Mouse (Mus musculus) intestine, embryonic 14.5 days (tissue): ENCODE results near the gene Slc41a3. TPM values are rescaled to one million over a fixed set of nuclear protein-coding genes. Genes with fewer than 3 reads are reported as not detected.

Experiments used
- ATAC-seq: fragments of 200-750 bp; cut with Nextera tagmentation; replicated peaks from 2 replicates; pipeline ENCODE4 v1.8.0; 2017; ENCODE audit warnings: low read depth, moderate number of reproducible peaks, moderate TSS enrichment, moderate library complexity; ENCODE audit not compliant: low FRiP score, low TSS enrichment
- DNase-seq: peaks from one replicate; pipeline ENCODE4 v3.0.0-alpha.2; 2018; ENCODE audit warnings: low spot score
- H3K27ac ChIP-seq: fragments of 300-500 bp; sonication (generic); 2 replicates; pipeline ENCODE4 v1.5.1; 2014; ENCODE audit warnings: low read depth, mild to moderate bottlenecking, control low read depth
- H3K27me3 ChIP-seq: fragments of 300-500 bp; sonication (generic); replicated peaks from 2 replicates; pipeline ENCODE4 v1.6.1; 2014; ENCODE audit warnings: low read length, control low read depth; ENCODE audit not compliant: control insufficient read depth, insufficient read depth
- H3K36me3 ChIP-seq: fragments of 300-500 bp; sonication (generic); 2 replicates; pipeline ENCODE4 v1.6.1; 2014; ENCODE audit warnings: low read length, control low read depth; ENCODE audit not compliant: control insufficient read depth, insufficient read depth
- H3K4me1 ChIP-seq: fragments of 300-500 bp; sonication (generic); replicated peaks from 2 replicates; pipeline ENCODE4 v1.6.1; 2014; ENCODE audit warnings: low read length, control low read depth, mixed read lengths; ENCODE audit not compliant: control insufficient read depth, insufficient read depth
- H3K4me2 ChIP-seq: fragments of 300-500 bp; sonication (generic); 2 replicates; pipeline ENCODE4 v1.6.1; 2014; ENCODE audit warnings: low read length
- H3K4me3 ChIP-seq: fragments of 300-500 bp; sonication (generic); 2 replicates; pipeline ENCODE4 v1.5.1; 2014; ENCODE audit warnings: low read depth, low read length, control low read depth, mixed read lengths
- H3K9ac ChIP-seq: fragments of 300-500 bp; sonication (generic); 2 replicates; pipeline ENCODE4 v1.6.1; 2014; ENCODE audit warnings: mild to moderate bottlenecking, low read length
- H3K9me3 ChIP-seq: fragments of 300-500 bp; sonication (generic); 2 replicates; pipeline ENCODE4 v1.6.1; 2016; ENCODE audit warnings: low read length, control low read depth; ENCODE audit not compliant: control insufficient read depth
- WGBS: fragments of 180-500 bp; shearing (Covaris S2); extraction: QIAGEN DNeasy Blood & Tissue Kit; methylation state at CpG from one replicate; pipeline ENCODE4 v1.1.7; 2014; 5-methylcytosine and 5-hydroxymethylcytosine counted together
- polyA plus RNA-seq: library from polyadenylated mRNA; unstranded; fragments of >200 nt; fragmentation: Nextera tagmentation; extraction: Ambion mirVana; gene quantifications from 2 replicates; pipeline ENCODE4 v1.2.1, GENCODE M21; 2014

The Slc41a3 gene
- polyA plus RNA-seq, 1 experiment from 2014 or later = 5.1 TPM

- no peaks in the 10 kb centered on the region for H3K9me3 ChIP-seq
- H3K4me3 ChIP-seq = no peak overlapping the region
- no peak for DNase-seq
- ATAC-seq = no peak
- no peak overlapping the region for H3K9ac ChIP-seq
- WGBS = 79% methylated on average over 7 of the region's 7 CpGs
- 0 out of 2 replicates have a peak, but pooled peaks cover 4% of the 10 kb centered on the region for H3K4me1 ChIP-seq
- H3K4me2 ChIP-seq = no peak overlapping the region
- no peaks in the 10 kb centered on the region for H3K36me3 ChIP-seq
- no peak overlapping the region for H3K27ac ChIP-seq
- H3K27me3 ChIP-seq = no peaks in the 10 kb centered on the region
Measured at GRCm38 (mm10) chr6:90615362-90615761, 10.8 kb downstream of the Slc41a3 start.

- ATAC-seq (no peak), DNase-seq (no peak)
- Histone ChIP-seq H3K4me2 (no peak overlapping the region), H3K27me3 (no peaks in the 10 kb centered on the region), H3K4me1 (0 out of 2 replicates have a peak, but pooled peaks cover 6% of the 10 kb centered on the region), H3K36me3 (no peaks in the 10 kb centered on the region), H3K9ac (no peak overlapping the region), H3K4me3 (no peak overlapping the region), H3K9me3 (no peaks in the 10 kb centered on the region), H3K27ac (no peak overlapping the region)
- 88% methylated on average over 6 of the region's 6 CpGs for WGBS
Measured at GRCm38 (mm10) chr6:90615991-90616390, 11.5 kb downstream of the Slc41a3 start.

GRCm38 (mm10) chr6:90616481-90616880, 12.0 kb downstream of the Slc41a3 start:
- no peak overlapping the region for H3K9ac ChIP-seq
- no peak for ATAC-seq
- no peak overlapping the region for H3K4me3 ChIP-seq
- H3K9me3 ChIP-seq = no peaks in the 10 kb centered on the region
- no peak overlapping the region for H3K4me2 ChIP-seq
- 76% methylated on average over 6 of the region's 6 CpGs for WGBS
- peaks cover 11% of the 10 kb centered on the region; the same call in 1 of the 2 replicates for H3K4me1 ChIP-seq
- no peak for DNase-seq
- H3K27me3 ChIP-seq = no peaks in the 10 kb centered on the region
- no peak overlapping the region for H3K27ac ChIP-seq
- H3K36me3 ChIP-seq = no peaks in the 10 kb centered on the region

DNA sequence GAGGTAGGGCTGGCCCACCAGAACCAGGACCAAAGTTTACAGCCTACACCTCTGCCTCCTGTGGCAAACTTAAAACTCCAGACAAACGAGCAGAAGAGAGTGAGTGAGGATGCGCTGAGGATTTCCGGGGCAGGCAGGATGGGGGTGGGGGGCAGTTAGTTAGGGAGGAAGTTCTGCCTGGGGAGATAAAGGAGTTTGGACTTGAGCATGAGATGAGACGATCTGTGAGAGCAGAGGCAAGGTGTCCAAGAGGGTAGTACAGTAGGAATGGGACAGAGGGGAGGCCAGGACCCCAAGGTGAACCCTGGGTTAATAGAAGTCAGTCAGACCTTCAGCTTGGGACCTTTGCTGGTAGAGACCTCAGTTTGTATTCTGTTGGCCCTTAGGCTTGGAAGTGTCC, 13.7 kb downstream of the Slc41a3 start:
- WGBS = 65% methylated on average over 4 of the region's 4 CpGs
- no peak overlapping the region for H3K4me2 ChIP-seq

DNA sequence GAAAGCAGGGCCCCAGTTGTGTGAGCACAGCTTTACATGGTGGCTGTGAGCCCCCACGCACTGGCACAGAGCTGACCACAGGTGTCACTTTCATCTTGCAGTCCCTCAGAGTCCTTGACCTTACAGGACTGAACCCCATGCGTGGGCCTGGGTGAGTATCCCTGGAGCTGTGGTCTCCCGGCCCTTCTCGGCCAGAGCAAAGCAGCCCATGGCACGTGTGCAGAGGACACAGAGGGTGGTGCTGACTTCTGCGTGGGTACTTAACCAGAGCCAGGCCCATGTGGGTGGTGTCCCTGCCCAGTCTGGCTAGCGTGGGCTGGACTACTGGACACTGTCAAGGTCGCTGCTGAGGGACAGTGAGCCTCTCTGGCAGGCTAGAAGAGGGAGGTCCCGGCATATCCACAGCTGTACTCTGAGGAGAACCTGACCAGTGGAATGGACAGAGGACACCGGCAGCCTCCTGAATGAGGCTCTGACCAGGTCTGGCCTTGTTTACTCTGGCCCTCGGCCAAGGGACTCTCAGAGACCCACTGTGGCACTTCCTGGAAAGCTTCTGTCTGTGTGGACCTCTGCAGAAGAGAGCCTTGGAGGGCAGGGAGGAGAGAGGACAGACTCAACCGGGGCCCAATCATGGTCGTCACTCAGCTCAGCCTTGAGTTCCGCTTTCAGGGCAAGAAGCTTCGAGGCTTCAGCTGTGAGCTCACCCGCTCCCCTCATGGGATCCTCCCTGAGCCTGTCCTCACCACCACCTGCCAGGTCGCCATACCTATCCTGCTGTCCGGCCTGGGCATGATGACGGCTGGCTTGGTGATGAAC, 14.5 kb downstream of the Slc41a3 start:
- Histone ChIP-seq H3K27me3 (no peaks in the 10 kb centered on the region), H3K4me3 (no peak overlapping the region), H3K9me3 (no peaks in the 10 kb centered on the region), H3K36me3 (no peaks in the 10 kb centered on the region), H3K9ac (no peak overlapping the region), H3K4me2 (no peak overlapping the region), H3K27ac (no peak overlapping the region), H3K4me1 (peaks cover 21% of the 10 kb centered on the region; the same call in 1 of the 2 replicates)
- ATAC-seq = no peak
- WGBS = 65% methylated on average over 19 of the region's 19 CpGs
- no peak for DNase-seq

More for the DNA sequence above, 13.7 kb downstream of the Slc41a3 start:
- no peak overlapping the region for H3K4me3 ChIP-seq
- DNase-seq = no peak
- ATAC-seq = no peak
- peaks cover 20% of the 10 kb centered on the region; the same call in 1 of the 2 replicates for H3K4me1 ChIP-seq
- H3K27me3 ChIP-seq = no peaks in the 10 kb centered on the region
- H3K27ac ChIP-seq = no peak overlapping the region
- H3K9ac ChIP-seq = no peak overlapping the region
- no peaks in the 10 kb centered on the region for H3K9me3 ChIP-seq
- H3K36me3 ChIP-seq = no peaks in the 10 kb centered on the region

DNA sequence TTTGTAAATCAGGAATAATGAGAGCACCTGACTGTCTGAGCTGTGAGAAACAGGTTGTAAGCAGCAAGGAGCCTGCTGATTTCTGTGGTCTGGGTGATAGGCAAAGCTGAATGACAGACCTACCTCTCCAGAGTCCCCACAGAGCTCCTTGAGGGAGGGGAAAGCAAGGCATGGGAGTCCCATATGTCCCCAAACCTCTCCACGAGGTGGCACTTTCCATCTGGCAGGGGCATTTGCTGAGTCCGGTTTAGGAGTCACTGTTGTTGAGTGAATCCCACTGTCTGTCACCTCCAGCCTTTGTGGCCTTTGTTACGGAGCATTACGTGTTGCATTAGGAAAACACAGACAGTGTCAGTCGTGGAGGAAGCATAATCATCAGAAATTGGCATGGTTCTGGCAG, 15.4 kb downstream of the Slc41a3 start:
- no peak overlapping the region for H3K4me3 ChIP-seq
- no peak for ATAC-seq
- peaks cover 25% of the 10 kb centered on the region; the same call in 1 of the 2 replicates for H3K4me1 ChIP-seq

GRCm38 (mm10) chr6:90620791-90621583, 16.5 kb downstream of the Slc41a3 start:
- Histone ChIP-seq H3K9ac (no peak overlapping the region), H3K27ac (no peak overlapping the region), H3K4me2 (no peak overlapping the region), H3K9me3 (no peaks in the 10 kb centered on the region), H3K36me3 (no peaks in the 10 kb centered on the region), H3K4me3 (no peak overlapping the region), H3K4me1 (peaks cover 25% of the 10 kb centered on the region; the same call in 1 of the 2 replicates), H3K27me3 (no peaks in the 10 kb centered on the region)
- ATAC-seq = no peak
- 50% methylated on average over 9 of the region's 9 CpGs for WGBS
- no peak for DNase-seq

More for the DNA sequence above, 15.4 kb downstream of the Slc41a3 start:
- Histone ChIP-seq H3K9me3 (no peaks in the 10 kb centered on the region), H3K9ac (no peak overlapping the region), H3K4me2 (no peak overlapping the region), H3K27ac (no peak overlapping the region), H3K27me3 (no peaks in the 10 kb centered on the region), H3K36me3 (no peaks in the 10 kb centered on the region)
- DNase-seq = no peak
- WGBS = 79% methylated on average over 5 of the region's 5 CpGs

GRCm38 (mm10) chr6:90621584-90621890, 17.0 kb downstream of the Slc41a3 start:
- Histone ChIP-seq H3K36me3 (no peaks in the 10 kb centered on the region), H3K4me1 (peaks cover 25% of the 10 kb centered on the region; the same call in 1 of the 2 replicates), H3K27me3 (no peaks in the 10 kb centered on the region), H3K4me3 (no peak overlapping the region), H3K9ac (no peak overlapping the region), H3K9me3 (no peaks in the 10 kb centered on the region), H3K27ac (no peak overlapping the region), H3K4me2 (no peak overlapping the region)
- 45% methylated on average over 6 of the region's 6 CpGs for WGBS
- DNase-seq (no peak), ATAC-seq (no peak)
